Mouse (Mus musculus) stomach, embryonic 16.5 days (tissue): ENCODE data around the gene Edf1. TPM values are rescaled to one million over a fixed set of nuclear protein-coding genes. Genes with fewer than 3 reads are reported as not detected.
A peak's percentile ranks its signal among the peaks of the same experiment; 100 is the strongest.

Source experiments
- ATAC-seq: fragments of 200-750 bp; cut with Nextera tagmentation; 2 replicates; pipeline ENCODE4 v1.8.0; 2017; ENCODE audit warnings: moderate number of reproducible peaks, moderate TSS enrichment; ENCODE audit not compliant: insufficient read depth, low FRiP score
- H3K27ac ChIP-seq: fragments of 300-500 bp; sonication (generic); 2 replicates; pipeline ENCODE4 v1.5.1; 2014; ENCODE audit warnings: low read length
- H3K27me3 ChIP-seq: fragments of 300-500 bp; sonication (generic); 2 replicates; pipeline ENCODE4 v1.6.1; 2014; ENCODE audit warnings: low read length, control low read depth, mixed read lengths; ENCODE audit not compliant: control insufficient read depth, insufficient read depth
- H3K36me3 ChIP-seq: fragments of 300-500 bp; sonication (generic); 2 replicates; pipeline ENCODE4 v1.6.1; 2014; ENCODE audit warnings: low read length; ENCODE audit not compliant: control insufficient read depth, insufficient read depth
- H3K4me1 ChIP-seq: fragments of 300-500 bp; sonication (generic); 2 replicates; pipeline ENCODE4 v1.6.1; 2014; ENCODE audit warnings: low read length, control low read depth, mixed read lengths; ENCODE audit not compliant: control insufficient read depth, insufficient read depth
- H3K4me2 ChIP-seq: fragments of 300-500 bp; sonication (generic); 2 replicates; pipeline ENCODE4 v1.6.1; 2014; ENCODE audit warnings: low read depth, low read length, mixed read lengths
- H3K4me3 ChIP-seq: fragments of 300-500 bp; sonication (generic); replicated peaks from 2 replicates; pipeline ENCODE4 v1.5.1; 2014; ENCODE audit warnings: mild to moderate bottlenecking, low read length
- H3K9ac ChIP-seq: fragments of 300-500 bp; sonication (generic); 2 replicates; pipeline ENCODE4 v1.6.1; 2014; ENCODE audit warnings: low read length
- H3K9me3 ChIP-seq: fragments of 300-500 bp; sonication (generic); replicated peaks from 2 replicates; pipeline ENCODE4 v1.6.1; 2016; ENCODE audit warnings: low read length, control low read depth; ENCODE audit not compliant: control insufficient read depth
- WGBS: fragments of 180-500 bp; shearing (Covaris S2); extraction: QIAGEN DNeasy Blood & Tissue Kit; methylation state at CpG from one replicate; pipeline ENCODE4 v1.1.7; 2014; 5-methylcytosine and 5-hydroxymethylcytosine counted together
- polyA plus RNA-seq: library from polyadenylated mRNA; unstranded; fragments of >200 nt; fragmentation: Nextera tagmentation; extraction: Ambion mirVana; gene quantifications from 2 replicates; pipeline ENCODE4 v1.2.1, GENCODE M21; 2015

The Edf1 gene
- 377 and 401 TPM in 2 replicates for polyA plus RNA-seq

DNA sequence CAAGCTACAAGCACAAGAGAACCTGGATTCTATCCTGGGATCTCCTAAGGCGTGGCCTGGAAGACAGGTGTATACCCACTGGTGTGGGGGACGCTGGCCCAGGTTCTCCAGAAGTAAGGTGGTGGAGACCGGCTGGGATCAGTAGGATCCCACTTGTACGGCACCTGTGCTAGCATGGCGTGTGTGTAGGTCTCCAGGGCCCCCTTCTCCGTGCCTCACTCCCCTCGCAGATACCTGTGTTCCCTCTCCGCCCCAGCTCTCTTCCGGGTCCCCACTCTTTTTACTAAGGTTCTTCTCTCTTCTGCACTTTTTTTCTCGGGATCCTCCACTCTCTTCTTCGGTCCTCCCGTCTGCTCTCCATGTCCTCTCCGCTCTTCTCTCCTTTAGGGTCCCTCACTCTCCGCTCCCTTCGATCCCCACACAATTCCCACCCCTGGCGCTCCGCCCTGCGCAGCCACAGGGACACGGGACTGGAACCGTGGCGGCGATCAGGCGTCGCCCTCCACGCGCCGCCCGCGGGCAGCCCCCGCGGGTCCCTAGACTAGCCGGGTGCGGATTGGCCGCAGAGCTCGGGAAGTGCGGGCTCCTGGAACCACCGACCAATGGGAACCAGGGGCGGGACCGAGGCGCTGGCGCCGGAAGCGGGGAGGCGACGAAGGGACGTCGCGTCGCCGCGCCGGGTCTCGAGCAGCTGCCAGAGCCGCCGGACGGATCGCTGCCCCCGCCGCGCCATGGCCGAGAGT lies at the start of gene Edf1:
Gene Edf1 (plus strand): TSS at position 627 of the 743 bp plus-strand sequence.
- Histone ChIP-seq H3K4me1 (peaks cover 18% of the 10 kb centered on the region), H3K4me2 (peak within 1 kb of the TSS; percentile 95), H3K27me3 (no peaks in the 10 kb centered on the region), H3K27ac (peak within 1 kb of the TSS; percentile 73), H3K4me3 (peak within 1 kb of the TSS; percentile 87), H3K9me3 (no peaks in the 10 kb centered on the region), H3K9ac (peak within 1 kb of the TSS; percentile 95), H3K36me3 (peaks cover 12% of the 10 kb centered on the region; the same call in 1 of the 2 replicates)
- ATAC-seq, result peak; percentile 97
- under 1% methylated on average over 61 of the region's 61 CpGs for WGBS

DNA sequence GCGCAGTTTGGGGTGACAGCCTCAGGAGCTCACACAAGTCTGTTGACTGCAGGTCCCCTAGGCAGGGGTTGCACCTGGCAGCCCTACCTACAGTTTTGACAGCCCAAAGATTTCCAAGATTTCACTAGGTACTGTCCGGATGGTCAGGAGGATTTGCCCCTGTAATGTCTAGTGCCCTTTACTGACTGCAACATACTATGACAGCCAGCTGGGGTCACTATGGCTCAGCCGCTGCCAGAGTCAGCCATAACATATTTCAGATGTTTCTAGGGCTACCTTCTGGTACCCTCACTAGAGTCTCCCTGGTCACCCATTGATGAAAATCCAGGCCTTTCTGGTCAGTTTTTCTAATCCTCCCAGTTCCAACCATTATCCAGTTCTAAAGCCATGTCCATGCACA lies 47.7 kb upstream of the Edf1 start:
- Histone ChIP-seq H3K27me3 (no peaks in the 10 kb centered on the region), H3K4me3 (no peak overlapping the region), H3K9me3 (no peaks in the 10 kb centered on the region), H3K9ac (no peak overlapping the region), H3K27ac (no peak overlapping the region), H3K4me1 (no peaks in the 10 kb centered on the region), H3K4me2 (no peak overlapping the region), H3K36me3 (no peaks in the 10 kb centered on the region)
- ATAC-seq, result no peak
- 72% methylated on average over 3 of the region's 3 CpGs for WGBS

DNA sequence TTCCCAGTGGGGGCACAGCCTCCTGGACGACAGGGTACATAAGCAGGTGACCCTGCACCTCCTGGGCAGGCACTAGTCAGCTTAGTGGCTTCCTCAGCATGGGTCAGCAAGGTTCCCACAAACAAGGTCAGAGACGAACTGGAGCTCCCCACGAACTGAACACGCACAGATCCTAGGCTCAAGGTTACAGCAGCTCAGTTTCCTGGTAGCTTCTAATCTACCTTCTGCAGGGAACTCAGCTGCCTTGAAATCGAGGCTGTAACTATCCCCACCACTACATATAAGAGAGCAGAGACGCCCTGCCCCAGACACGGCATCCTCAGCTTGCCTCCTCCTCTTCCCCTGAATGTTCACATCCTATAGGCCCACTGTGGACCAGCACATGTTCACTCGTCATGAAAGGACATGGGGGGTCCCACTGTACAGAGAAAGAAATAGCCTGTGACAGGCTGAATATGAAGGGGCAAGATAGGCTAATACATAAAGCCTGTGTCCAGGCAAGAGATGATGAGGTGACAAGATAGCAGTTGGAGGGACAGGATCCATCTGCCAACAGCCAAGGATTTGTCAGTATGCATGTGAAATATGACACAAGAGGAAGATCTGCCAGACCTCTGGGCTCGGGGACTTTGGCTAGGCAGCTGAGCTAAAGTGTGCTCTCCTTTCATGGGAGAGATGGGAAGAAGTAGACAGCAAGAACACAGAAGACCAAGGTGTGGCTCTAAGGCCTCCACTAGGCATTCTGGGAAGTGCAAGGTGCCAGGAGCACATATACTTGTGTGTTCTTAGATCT lies 30.9 kb upstream of the Edf1 start:
- peaks cover 44% of the 10 kb centered on the region for H3K36me3 ChIP-seq
- no peak overlapping the region for H3K4me2 ChIP-seq
- no peaks in the 10 kb centered on the region for H3K4me1 ChIP-seq
- H3K27me3 ChIP-seq, result no peaks in the 10 kb centered on the region
- 87% methylated on average over 9 of the region's 9 CpGs for WGBS
- H3K9me3 ChIP-seq, result no peaks in the 10 kb centered on the region
- H3K4me3 ChIP-seq, result no peak overlapping the region
- ATAC-seq, result no peak
- H3K9ac ChIP-seq, result no peak overlapping the region
- H3K27ac ChIP-seq, result no peak overlapping the region

DNA sequence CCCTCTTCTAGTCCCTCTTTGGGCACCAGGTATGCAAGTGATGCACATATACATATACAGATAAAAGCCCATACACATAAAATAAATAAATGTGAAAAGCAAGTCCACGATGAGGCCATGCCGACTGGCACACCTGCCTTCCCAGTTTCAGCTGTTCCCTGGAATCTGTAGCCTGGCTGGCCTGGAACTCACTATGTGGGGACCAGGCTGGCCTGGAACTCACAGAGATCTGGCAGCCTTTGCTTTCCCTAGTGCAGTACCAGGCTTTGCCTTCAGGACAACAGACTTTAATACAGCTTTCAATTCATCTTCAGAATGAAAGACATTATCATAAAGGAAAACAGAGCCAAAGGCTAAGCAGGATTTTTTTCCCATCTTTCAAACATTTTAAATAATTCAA lies 23.9 kb upstream of the Edf1 start:
- no peak for ATAC-seq
- Histone ChIP-seq H3K36me3 (peaks cover 6% of the 10 kb centered on the region; the same call in 1 of the 2 replicates), H3K4me3 (no peak overlapping the region), H3K4me2 (no peak overlapping the region), H3K4me1 (no peaks in the 10 kb centered on the region), H3K27me3 (no peaks in the 10 kb centered on the region), H3K27ac (no peak overlapping the region), H3K9me3 (no peaks in the 10 kb centered on the region), H3K9ac (no peak overlapping the region)
- 89% methylated on average over 2 of the region's 2 CpGs for WGBS

DNA sequence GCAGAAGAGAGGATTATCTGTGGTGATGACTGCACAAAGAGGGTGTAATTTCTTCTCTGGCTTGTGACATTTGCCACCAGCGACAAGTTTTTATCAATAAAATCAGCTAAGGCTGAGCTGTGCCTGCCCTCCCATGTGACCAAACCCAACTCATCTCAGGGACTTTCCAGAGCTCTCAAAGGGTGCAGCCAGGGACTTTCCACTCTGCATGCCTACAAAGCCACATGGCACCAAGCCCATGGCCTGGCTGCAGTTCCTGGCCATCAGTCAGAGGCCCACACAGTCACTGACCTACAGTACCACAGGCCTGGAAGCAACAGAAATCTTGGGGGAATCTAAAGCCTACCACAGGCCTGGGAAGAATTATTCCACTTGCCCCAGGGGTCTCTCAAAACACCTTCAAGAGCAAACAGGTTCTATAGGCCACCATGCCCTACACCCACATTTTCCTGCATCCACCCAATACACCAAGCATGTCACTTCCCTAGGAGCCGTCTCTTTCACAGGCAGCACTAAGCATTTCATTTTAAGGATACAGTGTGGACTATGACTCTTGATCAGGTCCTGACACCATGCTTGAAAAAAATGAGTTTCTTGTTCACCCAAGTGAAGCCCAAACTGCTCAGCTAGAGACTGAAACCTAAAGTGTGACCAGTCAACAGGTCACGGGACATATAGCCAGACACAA lies 23.3 kb upstream of the Edf1 start:
- Histone ChIP-seq H3K4me3 (no peak overlapping the region), H3K4me2 (no peak overlapping the region), H3K9ac (no peak overlapping the region), H3K36me3 (0 out of 2 replicates have a peak, but pooled peaks cover under 1% of the 10 kb centered on the region), H3K9me3 (no peaks in the 10 kb centered on the region), H3K4me1 (no peaks in the 10 kb centered on the region), H3K27me3 (no peaks in the 10 kb centered on the region), H3K27ac (no peak overlapping the region)
- WGBS, result 84% methylated on average over 3 of the region's 3 CpGs
- peak; percentile 37; the same call in 1 of the 2 replicates for ATAC-seq

DNA sequence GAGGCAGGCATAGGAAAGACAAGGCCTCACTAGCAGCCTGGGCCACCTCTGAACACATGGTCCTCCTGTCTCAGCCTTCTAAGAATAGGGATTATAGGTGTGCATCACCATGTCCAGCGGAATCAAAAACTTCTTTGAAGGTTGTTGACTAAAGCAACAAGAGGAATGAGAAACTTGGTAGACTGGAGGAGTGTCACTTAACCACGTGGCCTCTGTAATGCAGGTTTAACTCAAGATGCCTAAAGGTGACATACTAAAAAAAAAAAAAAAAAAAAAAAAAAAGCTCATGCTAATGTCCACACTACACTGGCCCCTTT lies 22.8 kb upstream of the Edf1 start:
- Histone ChIP-seq H3K4me1 (no peaks in the 10 kb centered on the region), H3K9ac (no peak overlapping the region), H3K36me3 (no peaks in the 10 kb centered on the region), H3K27ac (no peak overlapping the region), H3K27me3 (no peaks in the 10 kb centered on the region), H3K4me2 (no peak overlapping the region), H3K9me3 (no peaks in the 10 kb centered on the region), H3K4me3 (no peak overlapping the region)
- no peak for ATAC-seq
- WGBS, result 99% methylated on average over 2 of the region's 2 CpGs

DNA sequence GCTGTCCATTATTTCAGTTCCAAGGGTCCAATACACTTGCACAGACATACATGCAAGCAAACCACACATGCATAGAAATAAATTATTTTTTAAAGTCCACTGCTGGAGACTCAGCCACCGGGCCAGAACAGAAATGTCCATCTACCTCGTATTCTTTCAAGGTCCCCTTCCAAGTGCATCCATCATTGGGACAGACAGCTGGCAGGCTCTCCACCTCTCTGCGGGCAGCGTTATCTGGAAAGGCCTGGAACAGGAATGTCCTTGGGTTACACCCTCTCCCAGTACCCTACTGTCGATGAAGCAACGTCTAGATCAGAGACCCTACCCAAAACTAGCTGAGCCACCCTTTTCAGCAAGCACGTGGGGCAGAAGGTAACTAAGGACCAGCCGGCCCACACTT lies 21.1 kb upstream of the Edf1 start:
- no peaks in the 10 kb centered on the region for H3K27me3 ChIP-seq
- H3K27ac ChIP-seq, result no peak overlapping the region
- no peak overlapping the region for H3K4me3 ChIP-seq
- no peaks in the 10 kb centered on the region for H3K4me1 ChIP-seq
- no peaks in the 10 kb centered on the region for H3K36me3 ChIP-seq
- ATAC-seq, result no peak
- H3K4me2 ChIP-seq, result no peak overlapping the region
- no peak overlapping the region for H3K9ac ChIP-seq
- no peaks in the 10 kb centered on the region for H3K9me3 ChIP-seq
- WGBS, result 72% methylated on average over 8 of the region's 8 CpGs

DNA sequence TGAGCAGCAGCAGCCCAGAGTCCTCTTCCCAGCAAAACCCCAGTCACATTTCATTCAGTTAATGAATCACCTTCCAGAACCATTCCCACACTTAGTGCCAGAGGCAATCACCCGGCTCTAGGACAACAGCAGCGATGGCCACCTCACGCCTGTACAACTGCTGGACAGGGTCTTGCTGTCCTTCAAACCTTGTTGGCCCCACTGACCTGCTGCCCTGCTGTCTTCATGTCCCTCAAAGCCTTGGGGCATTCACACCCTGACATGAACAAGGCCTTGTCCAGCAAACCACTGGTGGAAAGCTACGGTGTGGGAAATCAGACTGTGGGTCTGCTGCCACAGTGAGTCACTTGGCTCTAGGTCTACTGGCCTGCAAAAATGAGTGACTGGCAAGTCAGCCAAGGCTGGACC lies 17.1 kb upstream of the Edf1 start:
- Histone ChIP-seq H3K4me2 (no peak overlapping the region), H3K4me3 (no peak overlapping the region), H3K27ac (no peak overlapping the region), H3K36me3 (no peaks in the 10 kb centered on the region), H3K27me3 (no peaks in the 10 kb centered on the region), H3K9me3 (no peaks in the 10 kb centered on the region), H3K4me1 (peaks cover 4% of the 10 kb centered on the region), H3K9ac (no peak overlapping the region)
- ATAC-seq, result no peak
- WGBS, result 87% methylated on average over 4 of the region's 4 CpGs
